Mouse (Mus musculus) forebrain, embryonic 13.5 days (tissue): ENCODE results near the gene Olfr869. TPM values are rescaled to one million over a fixed set of nuclear protein-coding genes. Genes with fewer than 3 reads are reported as not detected.

Source experiments
- ATAC-seq: fragments of 200-750 bp; cut with Nextera tagmentation; 2 replicates; pipeline ENCODE4 v1.8.0; 2017
- H3K27ac ChIP-seq: fragments of 300-500 bp; sonication (generic); 2 replicates; pipeline ENCODE4 v1.5.1; 2015; ENCODE audit warnings: inconsistent platforms, mild to moderate bottlenecking, moderate library complexity
- H3K27me3 ChIP-seq: fragments of 300-500 bp; sonication (generic); 2 replicates; pipeline ENCODE4 v1.6.1; 2015; ENCODE audit warnings: mild to moderate bottlenecking, inconsistent platforms
- H3K36me3 ChIP-seq: fragments of 300-500 bp; sonication (generic); 2 replicates; pipeline ENCODE4 v1.6.1; 2015; ENCODE audit warnings: mild to moderate bottlenecking, inconsistent platforms; ENCODE audit not compliant: poor library complexity, severe bottlenecking
- H3K4me1 ChIP-seq: fragments of 300-500 bp; sonication (generic); 2 replicates; pipeline ENCODE4 v1.6.1; 2015; ENCODE audit warnings: inconsistent platforms
- H3K4me2 ChIP-seq: fragments of 300-500 bp; sonication (generic); 2 replicates; pipeline ENCODE4 v1.6.1; 2015; ENCODE audit warnings: inconsistent platforms, mild to moderate bottlenecking, moderate library complexity
- H3K4me3 ChIP-seq: fragments of 300-500 bp; sonication (generic); 2 replicates; pipeline ENCODE4 v1.5.1; 2015; ENCODE audit warnings: mild to moderate bottlenecking, inconsistent platforms
- H3K9ac ChIP-seq: fragments of 300-500 bp; sonication (generic); 2 replicates; pipeline ENCODE4 v1.6.1; 2015; ENCODE audit warnings: mild to moderate bottlenecking, inconsistent platforms
- H3K9me3 ChIP-seq: fragments of 300-500 bp; sonication (generic); replicated peaks from 2 replicates; pipeline ENCODE4 v1.6.1; 2016; ENCODE audit warnings: inconsistent platforms
- WGBS: fragments of 180-500 bp; shearing (Covaris S2); methylation state at CpG from one replicate; pipeline ENCODE4 v1.1.7; 2015; 5-methylcytosine and 5-hydroxymethylcytosine counted together
- polyA plus RNA-seq: library from polyadenylated mRNA; unstranded; fragments of >200 nt; fragmentation: Nextera tagmentation; extraction: Ambion mirVana; gene quantifications from 2 replicates; pipeline ENCODE4 v1.2.1, GENCODE M21; 2015

Olfr869 gene
- polyA plus RNA-seq: not detected in 2 replicates

- H3K9me3 ChIP-seq: 0 out of 2 replicates have a peak, but pooled peaks cover 3% of the 10 kb centered on the region
- 79% methylated on average over 2 of the region's 2 CpGs for WGBS
- no peak within 1 kb of the TSS for H3K27ac ChIP-seq
- no peaks in the 10 kb centered on the region for H3K4me1 ChIP-seq
- no peak for ATAC-seq
- no peak within 1 kb of the TSS for H3K4me3 ChIP-seq
- H3K9ac ChIP-seq: no peak within 1 kb of the TSS
- no peaks in the 10 kb centered on the region for H3K27me3 ChIP-seq
- H3K4me2 ChIP-seq: no peak within 1 kb of the TSS
- H3K36me3 ChIP-seq: no peaks in the 10 kb centered on the region
These were observed at the start of gene Olfr869 for GRCm38 (mm10) chr9:20128709-20129108. Olfr869 (plus strand) TSS chr9:20129009.

- 42% methylated on average over 2 of the region's 2 CpGs for WGBS
- H3K27ac ChIP-seq: no peak within 1 kb of the TSS
- H3K9me3 ChIP-seq: peaks cover 8% of the 10 kb centered on the region
- no peak within 1 kb of the TSS for H3K9ac ChIP-seq
- H3K36me3 ChIP-seq: no peaks in the 10 kb centered on the region
- H3K4me1 ChIP-seq: no peaks in the 10 kb centered on the region
- H3K4me2 ChIP-seq: no peak within 1 kb of the TSS
- no peak for ATAC-seq
- H3K4me3 ChIP-seq: no peak within 1 kb of the TSS
- no peaks in the 10 kb centered on the region for H3K27me3 ChIP-seq
These were observed 30.5 kb upstream of the Olfr869 start, which contains the start of gene Olfr868 for GRCm38 (mm10) chr9:20098326-20098725. Olfr868 (plus strand) TSS chr9:20098626.

GRCm38 (mm10) chr9:20149706-20150105, 20.9 kb downstream of the Olfr869 start:
- no peak for ATAC-seq
- Histone ChIP-seq H3K27ac (no peak overlapping the region), H3K36me3 (no peaks in the 10 kb centered on the region), H3K9ac (no peak overlapping the region), H3K4me2 (no peak overlapping the region), H3K4me1 (no peaks in the 10 kb centered on the region), H3K4me3 (no peak overlapping the region), H3K27me3 (no peaks in the 10 kb centered on the region), H3K9me3 (peaks cover 37% of the 10 kb centered on the region)
- 94% methylated on average over 3 of the region's 3 CpGs for WGBS

GRCm38 (mm10) chr9:20173957-20174356, 45.1 kb downstream of the Olfr869 start, which contains the start of gene Olfr870:
Olfr870 (minus strand) TSS chr9:20174057.
- no peaks in the 10 kb centered on the region for H3K36me3 ChIP-seq
- WGBS: 81% methylated on average over 2 of the region's 2 CpGs
- no peak within 1 kb of the TSS for H3K27ac ChIP-seq
- H3K9ac ChIP-seq: no peak within 1 kb of the TSS
- H3K4me3 ChIP-seq: no peak within 1 kb of the TSS
- H3K27me3 ChIP-seq: no peaks in the 10 kb centered on the region
- H3K9me3 ChIP-seq: peaks cover 13% of the 10 kb centered on the region
- ATAC-seq: no peak
- H3K4me2 ChIP-seq: no peak within 1 kb of the TSS
- H3K4me1 ChIP-seq: no peaks in the 10 kb centered on the region

DNA sequence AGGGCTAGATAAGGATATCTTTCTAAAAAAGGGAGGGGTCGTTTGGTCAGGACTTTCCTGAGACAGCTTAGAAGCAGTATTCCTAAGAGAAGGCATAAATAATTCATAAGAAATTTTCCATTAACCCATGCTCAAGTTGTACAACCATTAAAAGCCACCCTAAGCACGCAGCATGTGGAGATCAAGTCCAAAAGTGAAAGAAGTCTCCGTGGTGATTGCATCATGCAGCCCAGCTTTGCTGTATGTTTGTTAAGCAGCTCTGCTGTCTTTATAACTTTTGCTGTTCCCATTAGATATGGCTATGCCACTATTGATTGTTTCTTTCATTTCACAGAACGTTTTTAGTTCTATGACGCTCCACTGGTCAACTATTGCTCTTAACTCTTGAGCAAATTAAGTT, 50.7 kb downstream of the Olfr869 start:
- H3K27ac ChIP-seq: no peak overlapping the region
- H3K9me3 ChIP-seq: peaks cover 35% of the 10 kb centered on the region
- no peaks in the 10 kb centered on the region for H3K36me3 ChIP-seq
- WGBS: 77% methylated on average over 5 of the region's 5 CpGs
- no peak overlapping the region for H3K9ac ChIP-seq
- H3K4me1 ChIP-seq: no peaks in the 10 kb centered on the region
- no peak overlapping the region for H3K4me3 ChIP-seq
- no peak overlapping the region for H3K4me2 ChIP-seq
- no peak for ATAC-seq
- no peaks in the 10 kb centered on the region for H3K27me3 ChIP-seq

Other genes with a start within 250 kb of the Olfr869 start
- gene Olfr862, start 241.0 kb upstream of the Olfr869 start, polyA plus RNA-seq: not detected in 2 replicates
- 0.21 and 0.23 TPM in 2 replicates for gene Olfr77, start 212.1 kb upstream of the Olfr869 start, polyA plus RNA-seq
- not detected in 2 replicates for gene Olfr866, start 101.0 kb upstream of the Olfr869 start, polyA plus RNA-seq
- gene Olfr867, start 71.4 kb upstream of the Olfr869 start, polyA plus RNA-seq: not detected in 2 replicates
- not detected in 2 replicates for gene Olfr868, start 30.4 kb upstream of the Olfr869 start, polyA plus RNA-seq
- gene Olfr870, start 45.0 kb downstream of the Olfr869 start, polyA plus RNA-seq: not detected in 2 replicates
- gene Olfr871, start 83.2 kb downstream of the Olfr869 start, polyA plus RNA-seq: not detected in 2 replicates
- not detected in 2 replicates for gene Olfr872, start 108.1 kb downstream of the Olfr869 start, polyA plus RNA-seq
- not detected in 2 replicates for gene Olfr39, start 153.3 kb downstream of the Olfr869 start, polyA plus RNA-seq
- not detected in 2 replicates for gene Olfr873, start 169.5 kb downstream of the Olfr869 start, polyA plus RNA-seq
- 0.15 TPM in 1 of 2 replicates, not detected in the other for gene Olfr18, start 207.1 kb downstream of the Olfr869 start, polyA plus RNA-seq